In genomic region chr4:129490972-129491880, GRCm38 (mm10) we compare ENCODE assay signal across 10 mouse cellular contexts. TPM values are rescaled to one million over a fixed set of nuclear protein-coding genes. Genes with fewer than 3 reads are reported as not detected.
DNase-seq lines count a peak whose midpoint lies in the region; ATAC-seq lines count a peak whose summit lies in the region.
"Had no signal": no experiment of that assay in that cellular context is flagged by ENCODE, and none has a peak within 500 bp of the region (broad histone marks: within the 10 kb centered on the region; RNA-seq: fewer than 3 reads in every experiment).

Tssk3 (minus strand) TSS chr4:129491022.
Fam229a (plus strand) TSS chr4:129491190.

- peaks cover 39% of the 10 kb centered on the region for H3K36me3 ChIP-seq in liver, embryonic 15.5 days (replicated peaks)
- peaks cover 23% of the 10 kb centered on the region for H3K36me3 ChIP-seq in neural tube, embryonic 14.5 days (ENCODE audit: control insufficient read depth, insufficient read depth, low read length)

- DNase-seq in urinary bladder, adult 18-20 months (ENCODE audit: low spot score in 2 of 2), result peak; percentile 41 to 68
- no peak for DNase-seq in urinary bladder, postnatal 10 days (ENCODE audit: low spot score)
- DNase-seq in embryo, embryonic 11 days, result peak; percentile 57
- DNase-seq in induced T-regulatory cell, adult 2 months (ENCODE audit: low read depth), result peak; percentile 48
- DNase-seq in spleen, postnatal 36 days (ENCODE audit: low spot score in 2 of 2), result no peak
- DNase-seq in adrenal gland, postnatal 25 days, result no peak

- H3K4me2 ChIP-seq in liver, embryonic 15.5 days, result peak within 1 kb of the TSS; percentile 58
- peak within 1 kb of the TSS; percentile 53 for H3K4me2 ChIP-seq in neural tube, embryonic 14.5 days (ENCODE audit: low read depth, low read length)

- no peaks in the 10 kb centered on the region for H3K9me3 ChIP-seq in liver, embryonic 15.5 days (replicated peaks)
- no peaks in the 10 kb centered on the region for H3K9me3 ChIP-seq in neural tube, embryonic 14.5 days (ENCODE audit: control insufficient read depth, low read length)

- H3K27me3 ChIP-seq in liver, embryonic 15.5 days, result peaks cover 61% of the 10 kb centered on the region
- 0 out of 2 replicates have a peak, but pooled peaks cover 4% of the 10 kb centered on the region for H3K27me3 ChIP-seq in neural tube, embryonic 14.5 days (ENCODE audit: control insufficient read depth, insufficient read depth, low read length)

- peak within 1 kb of the TSS; percentile 33 for H3K4me3 ChIP-seq in liver, embryonic 15.5 days (replicated peaks)
- H3K4me3 ChIP-seq in neural tube, embryonic 14.5 days (ENCODE audit: low read depth, low read length), result peak within 1 kb of the TSS; percentile 29

- no peak within 1 kb of the TSS for H3K9ac ChIP-seq in liver, embryonic 15.5 days
- peak within 1 kb of the TSS; percentile 47 for H3K9ac ChIP-seq in neural tube, embryonic 14.5 days (replicated peaks; ENCODE audit: low read depth, low read length)

- 13% methylated on average over 70 of the region's 70 CpGs for WGBS in liver, embryonic 15.5 days (ENCODE audit: insufficient replicate concordance)
- 2% methylated on average over 66 of the region's 70 CpGs for WGBS in neural tube, embryonic 14.5 days

- ATAC-seq in liver, embryonic 15.5 days (ENCODE audit: insufficient read depth), result peak; percentile 51
- peak; percentile 54; the same call in 1 of the 2 replicates for ATAC-seq in neural tube, embryonic 14.5 days (ENCODE audit: low read depth)

- no peak within 1 kb of the TSS for H3K27ac ChIP-seq in liver, embryonic 15.5 days (replicated peaks)
- H3K27ac ChIP-seq in neural tube, embryonic 14.5 days (ENCODE audit: low read depth, low read length), result no peak within 1 kb of the TSS

- peaks cover 19% of the 10 kb centered on the region for H3K4me1 ChIP-seq in liver, embryonic 15.5 days (replicated peaks)
- peaks cover 14% of the 10 kb centered on the region for H3K4me1 ChIP-seq in neural tube, embryonic 14.5 days (ENCODE audit: control insufficient read depth, insufficient read depth, low read length)

RNA-seq across cellular contexts. Expression of gene Tssk3, which starts in this region (rescaled TPM):
- polyA plus RNA-seq in liver, embryonic 15.5 days (2015; fragmentation: Nextera tagmentation; extraction: Ambion mirVana), result 0.09 and 0.12 TPM in 2 replicates
- 0.27 and 0.32 TPM in 2 replicates for polyA plus RNA-seq in neural tube, embryonic 14.5 days (2014; fragmentation: Nextera tagmentation; extraction: Ambion mirVana)
- total RNA-seq in adrenal gland, postnatal 25 days (2021), result not detected in 2 replicates
- total RNA-seq: common myeloid progenitor, adult 5-6 weeks; neutrophil, adult 5-6 weeks had no signal

RNA-seq across cellular contexts. Expression of gene Fam229a, which starts in this region (rescaled TPM):
- 0.28 and 0.82 TPM in 2 replicates for polyA plus RNA-seq in liver, embryonic 15.5 days (2015; fragmentation: Nextera tagmentation; extraction: Ambion mirVana)
- polyA plus RNA-seq in neural tube, embryonic 14.5 days (2014; fragmentation: Nextera tagmentation; extraction: Ambion mirVana), result 0.64 TPM in 1 of 2 replicates, not detected in the other
- total RNA-seq in adrenal gland, postnatal 25 days (2021), result not detected in 2 replicates
- total RNA-seq: common myeloid progenitor, adult 5-6 weeks; neutrophil, adult 5-6 weeks had no signal

Comparison
In these comparisons a context has a peak if more than half of its experiments do, and no peak if none do; other contexts are left out.
1. DNase-seq: peak in urinary bladder, adult 18-20 months (2 of 2), embryo, embryonic 11 days (single experiment) and induced T-regulatory cell, adult 2 months (single experiment); none in urinary bladder, postnatal 10 days (single experiment), spleen, postnatal 36 days (0 of 2) and adrenal gland, postnatal 25 days (single experiment).
2. Peak in ATAC-seq, H3K4me3 ChIP-seq and H3K4me2 ChIP-seq in liver, embryonic 15.5 days; RNA of the genes that start here not detected or under 1 TPM.
3. Peak in ATAC-seq, H3K4me3 ChIP-seq, H3K9ac ChIP-seq and H3K4me2 ChIP-seq in neural tube, embryonic 14.5 days; RNA of the genes that start here not detected or under 1 TPM.